Mouse (Mus musculus) hindbrain, embryonic 15.5 days (tissue): ENCODE measurements around the gene Phf24. TPM values are rescaled to one million over a fixed set of nuclear protein-coding genes. Genes with fewer than 3 reads are reported as not detected.

ENCODE experiments used
- ATAC-seq: fragments of 200-750 bp; cut with Nextera tagmentation; 2 replicates; pipeline ENCODE4 v1.8.0; 2017; ENCODE audit warnings: low read depth, moderate number of reproducible peaks, moderate TSS enrichment; ENCODE audit not compliant: low FRiP score
- H3K27ac ChIP-seq: fragments of 300-500 bp; sonication (generic); replicated peaks from 2 replicates; pipeline ENCODE4 v1.5.1; 2015; ENCODE audit warnings: mild to moderate bottlenecking, inconsistent platforms
- H3K27me3 ChIP-seq: fragments of 300-500 bp; sonication (generic); 2 replicates; pipeline ENCODE4 v1.6.1; 2015; ENCODE audit warnings: control low read depth, inconsistent platforms
- H3K36me3 ChIP-seq: fragments of 300-500 bp; sonication (generic); 2 replicates; pipeline ENCODE4 v1.6.1; 2015; ENCODE audit warnings: control low read depth, inconsistent platforms
- H3K4me1 ChIP-seq: fragments of 300-500 bp; sonication (generic); replicated peaks from 2 replicates; pipeline ENCODE4 v1.6.1; 2015; ENCODE audit warnings: control low read depth, inconsistent platforms
- H3K4me2 ChIP-seq: fragments of 300-500 bp; sonication (generic); 2 replicates; pipeline ENCODE4 v1.6.1; 2015; ENCODE audit warnings: moderate library complexity, mild to moderate bottlenecking, inconsistent platforms
- H3K4me3 ChIP-seq: fragments of 300-500 bp; sonication (generic); 2 replicates; pipeline ENCODE4 v1.5.1; 2015; ENCODE audit warnings: mild to moderate bottlenecking, inconsistent platforms
- H3K9ac ChIP-seq: fragments of 300-500 bp; sonication (generic); 2 replicates; pipeline ENCODE4 v1.6.1; 2015; ENCODE audit warnings: inconsistent platforms
- H3K9me3 ChIP-seq: fragments of 300-500 bp; sonication (generic); 2 replicates; pipeline ENCODE4 v1.6.1; 2016; ENCODE audit warnings: control low read depth, inconsistent platforms
- WGBS: fragments of 180-500 bp; shearing (Covaris S2); methylation state at CpG from one replicate; pipeline ENCODE4 v1.1.7; 2015; 5-methylcytosine and 5-hydroxymethylcytosine counted together
- polyA plus RNA-seq: library from polyadenylated mRNA; unstranded; fragments of >200 nt; fragmentation: Nextera tagmentation; extraction: Ambion mirVana; gene quantifications from 2 replicates; pipeline ENCODE4 v1.2.1, GENCODE M21; 2015

The Phf24 gene
- 39.3 and 39.7 TPM in 2 replicates for polyA plus RNA-seq

DNA sequence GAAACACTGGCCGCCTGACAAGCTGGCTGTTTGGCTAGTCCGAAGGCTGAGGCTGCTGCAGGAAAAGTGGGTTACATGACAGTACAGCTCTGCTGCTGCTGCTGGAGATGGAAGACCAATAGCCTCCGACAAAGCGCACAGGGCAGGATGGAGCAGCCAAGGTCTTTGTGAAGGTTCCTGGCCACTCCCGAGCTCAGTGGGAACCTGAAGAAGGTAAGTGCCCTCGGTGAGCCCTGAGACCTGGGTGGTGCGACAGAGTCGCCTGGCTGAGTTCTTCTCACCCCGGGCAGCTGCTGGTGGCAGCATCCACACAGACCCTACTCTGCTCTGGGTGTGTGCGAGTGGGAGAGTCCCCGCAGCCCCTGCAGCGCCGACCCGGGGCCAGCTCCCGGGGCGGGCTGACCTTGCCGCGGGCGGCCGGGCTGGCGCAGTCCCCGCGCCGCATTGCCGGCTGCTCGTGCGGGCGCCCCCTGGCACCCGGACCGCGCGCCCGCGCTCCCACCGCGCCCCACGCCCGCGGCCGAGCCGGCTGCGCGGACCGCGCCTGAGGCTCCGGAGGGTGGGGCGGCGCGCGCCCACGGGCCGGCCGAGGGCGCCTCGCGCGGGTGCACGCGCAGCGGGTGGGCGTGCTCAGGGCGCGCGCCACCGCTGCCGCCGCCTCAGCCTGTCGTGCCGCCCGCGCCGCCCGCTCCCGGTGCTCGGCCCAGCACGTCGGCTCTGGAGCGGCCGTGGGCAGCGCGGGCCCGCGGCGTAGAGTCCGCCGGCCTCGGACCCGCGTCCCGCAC is at the start of gene Phf24:
Gene Phf24 (plus strand): TSS at position 44 of the 785 bp plus-strand sequence.
- ATAC-seq = peak; percentile 90
- WGBS = under 1% methylated on average over 64 of the region's 90 CpGs
- Histone ChIP-seq H3K4me1 (peaks cover 22% of the 10 kb centered on the region), H3K4me3 (peak within 1 kb of the TSS; percentile 85), H3K27ac (peak within 1 kb of the TSS; percentile 84), H3K27me3 (peaks cover 5% of the 10 kb centered on the region), H3K36me3 (no peaks in the 10 kb centered on the region), H3K9me3 (no peaks in the 10 kb centered on the region), H3K4me2 (peak within 1 kb of the TSS; percentile 93), H3K9ac (peak within 1 kb of the TSS; percentile 94)

DNA sequence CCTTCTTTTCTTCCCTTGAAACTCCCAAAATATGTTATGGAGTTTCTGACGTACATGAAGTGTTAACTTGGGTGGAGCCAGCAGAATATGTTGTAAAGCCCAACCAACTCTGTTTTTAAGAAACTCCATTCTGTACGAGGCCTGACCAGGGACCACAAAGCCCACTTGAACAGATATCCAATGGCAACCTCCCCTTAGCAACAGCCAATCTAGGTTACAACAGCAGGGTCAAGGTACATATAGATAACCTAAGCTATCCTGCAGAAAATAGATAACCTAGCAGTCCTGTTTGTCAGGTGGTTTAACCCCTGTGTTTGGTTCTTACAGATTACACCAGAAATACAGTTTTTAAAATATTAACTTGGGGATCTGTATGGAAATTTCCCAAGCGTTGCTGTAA is 49.1 kb upstream of the Phf24 start:
- no peak for ATAC-seq
- Histone ChIP-seq H3K36me3 (no peaks in the 10 kb centered on the region), H3K27ac (no peak overlapping the region), H3K4me3 (no peak overlapping the region), H3K27me3 (no peaks in the 10 kb centered on the region), H3K9me3 (no peaks in the 10 kb centered on the region), H3K4me2 (no peak overlapping the region), H3K4me1 (no peaks in the 10 kb centered on the region), H3K9ac (no peak overlapping the region)
- WGBS = 81% methylated on average over 3 of the region's 3 CpGs

DNA sequence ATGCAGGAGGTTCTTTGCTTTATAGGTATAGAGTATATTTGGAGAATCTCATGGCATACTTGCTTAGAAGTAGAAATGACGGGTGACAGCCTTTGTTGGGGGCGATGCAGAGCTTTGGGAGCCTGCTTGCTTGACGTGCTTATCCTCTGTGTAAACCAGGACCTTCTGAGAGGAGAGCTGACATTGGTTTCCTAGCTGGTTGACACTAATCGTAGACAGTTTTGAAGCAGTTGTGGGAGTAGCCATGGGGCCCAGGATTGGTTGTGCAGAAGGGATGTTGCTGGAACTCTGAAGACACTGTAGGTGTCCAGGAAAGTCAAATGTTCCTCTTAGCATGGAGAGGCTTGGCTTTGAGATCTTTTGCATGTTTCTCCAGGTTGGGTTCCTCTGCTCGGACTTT is 48.3 kb upstream of the Phf24 start:
- H3K4me2 ChIP-seq = no peak overlapping the region
- H3K36me3 ChIP-seq = no peaks in the 10 kb centered on the region
- 89% methylated on average over 5 of the region's 5 CpGs for WGBS
- H3K4me1 ChIP-seq = no peaks in the 10 kb centered on the region
- H3K9me3 ChIP-seq = no peaks in the 10 kb centered on the region
- H3K4me3 ChIP-seq = no peak overlapping the region
- no peak overlapping the region for H3K27ac ChIP-seq
- H3K9ac ChIP-seq = no peak overlapping the region
- ATAC-seq = no peak
- H3K27me3 ChIP-seq = no peaks in the 10 kb centered on the region

- Histone ChIP-seq H3K27me3 (no peaks in the 10 kb centered on the region), H3K4me3 (no peak overlapping the region), H3K9me3 (no peaks in the 10 kb centered on the region), H3K9ac (no peak overlapping the region), H3K4me1 (no peaks in the 10 kb centered on the region), H3K36me3 (no peaks in the 10 kb centered on the region), H3K27ac (no peak overlapping the region), H3K4me2 (no peak overlapping the region)
- 80% methylated on average over 5 of the region's 5 CpGs for WGBS
- no peak for ATAC-seq
Measured at GRCm38 (mm10) chr4:42870748-42871147, 45.7 kb upstream of the Phf24 start.

DNA sequence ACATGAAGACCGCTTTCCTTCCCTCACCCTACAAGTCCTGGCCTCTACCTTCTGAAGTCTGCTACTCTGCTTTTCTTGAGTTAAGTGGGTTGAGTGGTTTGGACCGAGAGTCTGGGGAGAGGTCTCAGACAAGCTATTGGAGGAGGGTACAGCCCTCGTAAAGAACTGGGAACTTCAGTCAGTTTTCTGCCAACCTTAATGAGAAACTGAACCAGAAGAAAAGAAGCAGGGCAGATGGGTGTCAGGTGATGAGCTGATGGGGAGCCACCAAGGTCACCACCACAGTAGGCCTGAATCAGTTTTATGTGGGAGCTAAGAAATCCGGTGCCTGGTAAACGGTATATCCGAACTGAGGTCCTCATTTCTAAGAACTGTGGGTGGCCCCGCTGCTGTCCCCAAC is 44.3 kb upstream of the Phf24 start:
- ATAC-seq = no peak
- no peak overlapping the region for H3K27ac ChIP-seq
- WGBS = 96% methylated on average over 7 of the region's 7 CpGs
- no peaks in the 10 kb centered on the region for H3K27me3 ChIP-seq
- no peaks in the 10 kb centered on the region for H3K9me3 ChIP-seq
- H3K4me1 ChIP-seq = no peaks in the 10 kb centered on the region
- H3K9ac ChIP-seq = no peak overlapping the region
- H3K4me3 ChIP-seq = no peak overlapping the region
- H3K4me2 ChIP-seq = no peak overlapping the region
- no peaks in the 10 kb centered on the region for H3K36me3 ChIP-seq

- H3K4me1 ChIP-seq = no peaks in the 10 kb centered on the region
- H3K9ac ChIP-seq = no peak overlapping the region
- no peaks in the 10 kb centered on the region for H3K27me3 ChIP-seq
- WGBS = 88% methylated on average over 16 of the region's 16 CpGs
- H3K9me3 ChIP-seq = no peaks in the 10 kb centered on the region
- no peak overlapping the region for H3K4me2 ChIP-seq
- ATAC-seq = no peak
- no peak overlapping the region for H3K27ac ChIP-seq
- H3K4me3 ChIP-seq = no peak overlapping the region
- H3K36me3 ChIP-seq = no peaks in the 10 kb centered on the region
Measured at GRCm38 (mm10) chr4:42872746-42873435, 43.6 kb upstream of the Phf24 start.

DNA sequence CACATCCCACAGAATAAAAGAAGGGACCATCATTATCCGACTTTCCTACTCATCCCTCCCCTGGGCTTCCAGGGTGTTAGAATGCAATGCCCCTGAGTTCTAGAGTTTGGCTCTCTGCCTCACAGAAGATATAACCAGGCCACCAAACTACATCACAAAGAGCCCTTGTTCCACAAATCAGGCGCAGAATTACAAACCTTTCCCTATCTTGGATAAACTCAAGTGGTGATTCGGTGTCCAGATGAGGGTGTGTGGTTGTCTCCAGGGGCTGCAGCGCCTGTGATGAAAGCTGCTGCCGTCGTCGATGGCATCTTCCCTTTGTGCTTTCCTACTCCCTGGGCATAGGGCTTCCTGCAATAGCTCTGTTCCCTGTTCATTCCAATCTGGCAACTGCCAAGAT is 42.3 kb upstream of the Phf24 start, which contains the start of gene Fam205c:
Gene Fam205c (minus strand): TSS at position 101 of the 400 bp plus-strand sequence.
- Histone ChIP-seq H3K27me3 (no peaks in the 10 kb centered on the region), H3K4me3 (no peak within 1 kb of the TSS), H3K4me1 (no peaks in the 10 kb centered on the region), H3K36me3 (no peaks in the 10 kb centered on the region), H3K27ac (no peak within 1 kb of the TSS), H3K9me3 (no peaks in the 10 kb centered on the region), H3K4me2 (no peak within 1 kb of the TSS), H3K9ac (no peak within 1 kb of the TSS)
- WGBS = 81% methylated on average over 7 of the region's 7 CpGs
- no peak for ATAC-seq

GRCm38 (mm10) chr4:42876586-42877291 is 39.7 kb upstream of the Phf24 start:
- ATAC-seq = peak; percentile 96
- H3K27me3 ChIP-seq = no peaks in the 10 kb centered on the region
- H3K4me2 ChIP-seq = no peak overlapping the region
- H3K36me3 ChIP-seq = no peaks in the 10 kb centered on the region
- H3K4me1 ChIP-seq = 0 out of 2 replicates have a peak, but pooled peaks cover 3% of the 10 kb centered on the region
- no peaks in the 10 kb centered on the region for H3K9me3 ChIP-seq
- no peak overlapping the region for H3K27ac ChIP-seq
- no peak overlapping the region for H3K4me3 ChIP-seq
- WGBS = 38% methylated on average over 5 of the region's 5 CpGs
- no peak overlapping the region for H3K9ac ChIP-seq

DNA sequence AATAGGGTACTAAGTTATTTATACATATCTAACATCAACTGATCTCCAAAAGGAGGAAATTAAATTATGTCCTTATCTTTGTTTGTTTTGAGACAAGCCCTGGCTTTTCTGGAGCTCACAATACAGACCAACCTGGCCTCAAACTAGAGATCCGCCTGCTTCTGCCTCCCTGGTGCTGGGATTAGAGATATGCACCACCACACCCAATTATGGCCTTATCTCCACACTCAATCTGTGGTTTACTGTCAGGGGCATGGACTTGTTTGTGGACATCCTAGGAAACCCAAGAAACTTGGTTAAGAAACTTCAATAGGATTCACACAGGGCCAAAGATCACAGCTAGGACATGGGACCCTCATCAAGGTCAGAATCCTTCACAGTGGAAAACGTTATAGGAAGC is 38.8 kb upstream of the Phf24 start:
- no peaks in the 10 kb centered on the region for H3K9me3 ChIP-seq
- no peaks in the 10 kb centered on the region for H3K36me3 ChIP-seq
- H3K4me2 ChIP-seq = no peak overlapping the region
- WGBS = 81% methylated on average over 2 of the region's 2 CpGs
- H3K27ac ChIP-seq = no peak overlapping the region
- no peak overlapping the region for H3K4me3 ChIP-seq
- 0 out of 2 replicates have a peak, but pooled peaks cover 3% of the 10 kb centered on the region for H3K4me1 ChIP-seq
- no peak for ATAC-seq
- H3K9ac ChIP-seq = no peak overlapping the region
- H3K27me3 ChIP-seq = no peaks in the 10 kb centered on the region

DNA sequence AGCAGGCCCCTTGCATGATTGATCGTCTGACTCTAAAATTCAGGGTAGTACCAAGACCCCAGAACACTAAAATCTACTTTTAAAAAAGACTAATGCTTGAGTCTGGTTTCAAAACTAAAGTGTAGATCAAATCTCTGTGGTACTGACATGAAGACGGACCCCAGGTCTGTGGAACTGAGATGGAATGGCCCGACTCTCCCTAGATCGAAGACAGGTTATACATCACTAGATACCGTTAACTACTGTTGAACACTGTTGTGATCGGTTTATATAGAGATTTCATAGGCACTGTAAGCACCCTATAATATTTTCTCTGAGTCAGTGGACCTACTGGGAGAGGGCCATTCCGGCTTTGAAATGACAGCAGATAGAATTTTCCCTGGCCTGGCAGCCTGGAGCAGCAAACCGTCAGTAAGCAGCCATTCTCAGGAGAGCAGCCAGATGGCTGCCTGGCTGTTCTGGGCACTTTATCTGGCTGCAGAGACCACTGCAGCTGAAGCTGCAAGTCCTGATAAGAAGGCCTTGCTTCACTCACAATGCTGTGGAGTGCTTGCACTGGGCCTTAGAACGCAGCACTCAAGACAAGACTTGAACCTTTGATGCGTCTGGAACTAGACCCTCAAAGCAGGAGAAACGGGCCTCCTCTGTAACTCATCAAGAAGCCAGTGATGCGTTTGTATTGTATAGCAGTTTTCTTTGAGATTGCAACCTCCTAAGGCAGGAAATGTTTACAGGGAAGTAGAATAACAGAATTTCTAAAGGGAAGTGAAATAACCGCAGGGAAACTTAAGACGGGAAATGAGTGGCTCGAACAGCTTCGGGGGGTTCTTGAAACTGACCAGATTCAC is 36.4 kb upstream of the Phf24 start:
- H3K4me2 ChIP-seq = no peak overlapping the region
- H3K4me3 ChIP-seq = no peak overlapping the region
- H3K27ac ChIP-seq = no peak overlapping the region
- no peaks in the 10 kb centered on the region for H3K36me3 ChIP-seq
- H3K9me3 ChIP-seq = no peaks in the 10 kb centered on the region
- H3K27me3 ChIP-seq = no peaks in the 10 kb centered on the region
- WGBS = 74% methylated on average over 16 of the region's 16 CpGs
- H3K9ac ChIP-seq = no peak overlapping the region
- ATAC-seq = no peak
- 0 out of 2 replicates have a peak, but pooled peaks cover 3% of the 10 kb centered on the region for H3K4me1 ChIP-seq

DNA sequence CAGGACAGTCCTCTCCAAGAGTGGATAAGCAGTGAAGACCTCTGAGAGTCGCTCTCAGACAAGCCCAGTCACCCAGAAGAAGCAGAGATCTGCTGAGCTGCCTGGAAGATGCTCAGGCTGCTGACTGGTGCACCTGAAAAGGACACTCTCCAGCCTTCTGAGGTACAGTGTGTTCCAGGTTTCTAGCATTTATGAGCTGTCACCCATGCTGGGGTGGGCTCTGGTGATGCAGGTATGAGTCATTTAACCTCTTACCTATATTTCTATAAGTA is 35.8 kb upstream of the Phf24 start:
- no peak for ATAC-seq
- Histone ChIP-seq H3K36me3 (no peaks in the 10 kb centered on the region), H3K27ac (no peak overlapping the region), H3K9ac (no peak overlapping the region), H3K9me3 (no peaks in the 10 kb centered on the region), H3K4me2 (no peak overlapping the region), H3K4me3 (no peak overlapping the region), H3K4me1 (0 out of 2 replicates have a peak, but pooled peaks cover 3% of the 10 kb centered on the region), H3K27me3 (no peaks in the 10 kb centered on the region)
- WGBS = 60% methylated on average over 1 of the region's 1 CpGs
